Mouse (Mus musculus): ENCODE measurements around the gene Gm14139. TPM values are rescaled to one million over a fixed set of nuclear protein-coding genes. Genes with fewer than 3 reads are reported as not detected.

Gm14139 gene
- polyA plus RNA-seq (2015; fragmentation: Illumina TruSeq; extraction: RNeasy Lipid Tissue Mini Kit (QIAGEN cat#74804); ENCODE audit: insufficient read depth, low read depth, low replicate concordance), result not detected

GRCm38 (mm10) chr2:150181570-150181999 is at the start of gene Gm14139:
Gene Gm14139, plus strand, starts transcription at chr2:150181755.

GRCm38 (mm10) chr2:150136435-150136897 is 45.1 kb upstream of the Gm14139 start, which contains the start of gene Zfp120:
Gene Zfp120, minus strand, starts transcription at chr2:150136708.

GRCm38 (mm10) chr2:150179579-150179978 is 2.0 kb upstream of the Gm14139 start, which contains the start of gene Gm10770:
Gene Gm10770, minus strand, starts transcription at chr2:150179679.

GRCm38 (mm10) chr2:150217600-150218362 is 36.2 kb downstream of the Gm14139 start, which contains the start of gene Zfp937:
Gene Zfp937, plus strand, starts transcription at chr2:150218073.

Other genes with a start within 250 kb of the Gm14139 start
- gene Zfp120, start 45.0 kb upstream of the Gm14139 start, polyA plus RNA-seq (2015; fragmentation: Illumina TruSeq; extraction: RNeasy Lipid Tissue Mini Kit (QIAGEN cat#74804); ENCODE audit: insufficient read depth, low read depth, low replicate concordance), result 2.2 TPM
- not detected for gene Gm10770, start 2.1 kb upstream of the Gm14139 start, polyA plus RNA-seq (2015; fragmentation: Illumina TruSeq; extraction: RNeasy Lipid Tissue Mini Kit (QIAGEN cat#74804); ENCODE audit: insufficient read depth, low read depth, low replicate concordance)
- gene Zfp937, start 36.3 kb downstream of the Gm14139 start, polyA plus RNA-seq (2015; fragmentation: Illumina TruSeq; extraction: RNeasy Lipid Tissue Mini Kit (QIAGEN cat#74804); ENCODE audit: insufficient read depth, low read depth, low replicate concordance), result 1.1 TPM
- gene Gm21994, start 73.8 kb downstream of the Gm14139 start, polyA plus RNA-seq (2015; fragmentation: Illumina TruSeq; extraction: RNeasy Lipid Tissue Mini Kit (QIAGEN cat#74804); ENCODE audit: insufficient read depth, low read depth, low replicate concordance), result 1.5 TPM
- not detected for gene Gm14124, start 75.8 kb downstream of the Gm14139 start, polyA plus RNA-seq (2015; fragmentation: Illumina TruSeq; extraction: RNeasy Lipid Tissue Mini Kit (QIAGEN cat#74804); ENCODE audit: insufficient read depth, low read depth, low replicate concordance)
- gene Gm10130, start 141.9 kb downstream of the Gm14139 start, polyA plus RNA-seq (2015; fragmentation: Illumina TruSeq; extraction: RNeasy Lipid Tissue Mini Kit (QIAGEN cat#74804); ENCODE audit: insufficient read depth, low read depth, low replicate concordance), result not detected
- not detected for gene 3300002I08Rik, start 181.0 kb downstream of the Gm14139 start, polyA plus RNA-seq (2015; fragmentation: Illumina TruSeq; extraction: RNeasy Lipid Tissue Mini Kit (QIAGEN cat#74804); ENCODE audit: insufficient read depth, low read depth, low replicate concordance)